Mouse (Mus musculus): ENCODE data around the gene Tmigd3.

The Tmigd3 gene

GRCm38 (mm10) chr3:105928195-105928569 is 57.5 kb downstream of the Tmigd3 start:
- no peak for DNase-seq (ENCODE audit: extremely low read depth, insufficient read length, low spot score)

- no peak for DNase-seq (ENCODE audit: extremely low read depth, insufficient read length, low spot score)
These were observed 58.1 kb downstream of the Tmigd3 start for GRCm38 (mm10) chr3:105928781-105929180.

- no peak for DNase-seq (ENCODE audit: extremely low read depth, insufficient read length, low spot score)
These were observed 59.1 kb downstream of the Tmigd3 start for GRCm38 (mm10) chr3:105929821-105930220.

- no peak for DNase-seq (ENCODE audit: extremely low read depth, insufficient read length, low spot score)
These were observed 60.4 kb downstream of the Tmigd3 start for GRCm38 (mm10) chr3:105931095-105931494.

- DNase-seq (ENCODE audit: extremely low read depth, insufficient read length, low spot score): no peak
These were observed 61.8 kb downstream of the Tmigd3 start, which contains the start of gene I830077J02Rik for GRCm38 (mm10) chr3:105932240-105933071. TSS of gene I830077J02Rik (minus strand) at chr3:105932664.

GRCm38 (mm10) chr3:105933926-105934325 is 63.2 kb downstream of the Tmigd3 start:
- no peak for DNase-seq (ENCODE audit: extremely low read depth, insufficient read length, low spot score)

- DNase-seq (ENCODE audit: extremely low read depth, insufficient read length, low spot score): no peak
These were observed 64.3 kb downstream of the Tmigd3 start for GRCm38 (mm10) chr3:105935033-105935432.

GRCm38 (mm10) chr3:105936111-105936510 is 65.4 kb downstream of the Tmigd3 start:
- DNase-seq (ENCODE audit: extremely low read depth, insufficient read length, low spot score): no peak

- DNase-seq (ENCODE audit: extremely low read depth, insufficient read length, low spot score): no peak
These were observed 80.6 kb downstream of the Tmigd3 start for GRCm38 (mm10) chr3:105951348-105951747.

GRCm38 (mm10) chr3:105957235-105957634 is 86.5 kb downstream of the Tmigd3 start:
- DNase-seq (ENCODE audit: extremely low read depth, insufficient read length, low spot score): no peak

- DNase-seq (ENCODE audit: extremely low read depth, insufficient read length, low spot score): no peak
These were observed 87.5 kb downstream of the Tmigd3 start for GRCm38 (mm10) chr3:105958204-105958603.

- DNase-seq (ENCODE audit: extremely low read depth, insufficient read length, low spot score): peak; percentile 94
These were observed 88.4 kb downstream of the Tmigd3 start, which contains the start of gene Wdr77 for GRCm38 (mm10) chr3:105958974-105959580. TSS of gene Wdr77 (plus strand) at chr3:105959369.

- no peak for DNase-seq (ENCODE audit: extremely low read depth, insufficient read length, low spot score)
These were observed 88.9 kb downstream of the Tmigd3 start for GRCm38 (mm10) chr3:105959585-105959984.

GRCm38 (mm10) chr3:105959999-105960398 is 89.3 kb downstream of the Tmigd3 start, which contains the start of gene Atp5f1:
TSS of gene Atp5f1 (minus strand) at chr3:105960099.
- DNase-seq (ENCODE audit: extremely low read depth, insufficient read length, low spot score): no peak

- peak; percentile 4 for DNase-seq (ENCODE audit: extremely low read depth, insufficient read length, low spot score)
These were observed 90.0 kb downstream of the Tmigd3 start for GRCm38 (mm10) chr3:105960700-105961099.

GRCm38 (mm10) chr3:105971831-105972446 is 101.2 kb downstream of the Tmigd3 start:
- no peak for DNase-seq (ENCODE audit: extremely low read depth, insufficient read length, low spot score)

- DNase-seq (ENCODE audit: extremely low read depth, insufficient read length, low spot score): no peak
These were observed 102.7 kb downstream of the Tmigd3 start, which contains the start of gene Ovgp1 for GRCm38 (mm10) chr3:105973411-105973810. TSS of gene Ovgp1 (plus strand) at chr3:105973711.
